Mouse (Mus musculus): ENCODE data around the gene Fam186b. TPM values are rescaled to one million over a fixed set of nuclear protein-coding genes. Genes with fewer than 3 reads are reported as not detected.

Gene Fam186b
- polyA plus RNA-seq, 1 experiment, result 0.04 TPM

DNA sequence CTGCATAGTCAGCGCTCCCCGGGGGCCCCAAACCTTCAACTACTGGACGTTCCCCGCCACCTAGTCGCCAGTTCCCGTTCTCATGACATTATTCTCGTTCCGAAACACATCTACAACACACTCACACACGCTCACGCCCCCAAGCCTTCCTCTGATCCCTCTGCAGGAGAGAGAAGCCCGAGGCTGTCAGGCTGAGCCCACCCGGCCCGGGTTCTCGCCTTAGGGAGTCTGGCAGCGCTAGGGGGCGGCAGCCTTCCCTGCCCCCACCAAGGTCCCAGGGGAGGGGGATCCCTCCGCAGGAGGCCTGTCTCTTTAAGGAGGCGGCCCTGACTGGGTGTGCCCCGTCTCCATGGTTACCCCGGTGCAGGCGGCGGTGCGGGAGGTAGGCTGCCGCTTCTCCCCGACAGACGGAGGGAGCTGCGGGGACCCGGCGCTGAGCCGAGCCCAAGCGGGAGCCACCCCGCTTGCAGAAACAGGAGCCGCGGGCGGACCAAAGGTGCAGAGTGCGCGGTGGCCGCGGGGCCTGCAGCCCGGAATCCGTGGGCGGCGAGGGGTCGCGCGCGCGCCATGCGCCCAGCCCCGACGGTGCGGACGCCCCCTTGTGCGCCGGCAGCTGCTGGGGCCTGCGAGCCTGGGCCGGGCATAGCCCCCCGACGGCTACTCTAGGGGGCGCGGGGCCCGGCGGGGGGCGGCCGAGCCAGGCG, 71.3 kb downstream of the Fam186b start, which contains the start of gene Kcnh3:
Gene Kcnh3, plus strand, starts transcription at position 654 of the 704 bp plus-strand sequence.
- no peak for DNase-seq (ENCODE audit: low spot score)

DNA sequence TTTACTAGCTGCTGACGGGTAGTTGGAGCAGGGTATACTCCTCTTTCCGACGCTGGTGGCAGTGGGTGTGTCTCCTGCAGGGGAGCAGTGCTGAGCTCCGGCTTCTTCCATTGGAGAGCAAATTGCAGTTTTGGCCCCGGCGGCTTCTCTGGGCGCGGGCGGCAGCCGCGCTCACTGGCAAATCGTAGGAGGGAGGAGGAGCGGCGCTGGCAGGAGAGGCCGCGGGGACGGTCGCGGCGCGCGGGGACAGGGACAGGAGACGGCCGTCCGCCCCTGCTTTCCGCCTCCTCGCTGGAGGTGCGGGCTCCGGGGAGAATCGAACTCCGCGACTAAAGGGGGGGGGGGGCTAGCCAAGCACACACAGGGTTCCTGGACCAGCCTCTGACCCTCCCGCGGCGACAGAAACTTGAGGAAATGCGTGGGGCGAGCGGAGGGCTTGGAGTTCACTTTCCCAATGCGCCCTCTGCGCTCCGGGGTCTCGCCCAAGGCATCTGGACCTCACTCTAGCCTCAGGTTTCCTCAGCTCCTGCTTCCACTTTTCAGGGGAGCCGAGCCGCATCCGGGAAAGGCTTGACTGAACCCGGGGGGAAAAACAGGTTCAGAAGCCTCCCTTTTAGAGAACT, 72.0 kb downstream of the Fam186b start:
- no peak for DNase-seq (ENCODE audit: low spot score)

DNA sequence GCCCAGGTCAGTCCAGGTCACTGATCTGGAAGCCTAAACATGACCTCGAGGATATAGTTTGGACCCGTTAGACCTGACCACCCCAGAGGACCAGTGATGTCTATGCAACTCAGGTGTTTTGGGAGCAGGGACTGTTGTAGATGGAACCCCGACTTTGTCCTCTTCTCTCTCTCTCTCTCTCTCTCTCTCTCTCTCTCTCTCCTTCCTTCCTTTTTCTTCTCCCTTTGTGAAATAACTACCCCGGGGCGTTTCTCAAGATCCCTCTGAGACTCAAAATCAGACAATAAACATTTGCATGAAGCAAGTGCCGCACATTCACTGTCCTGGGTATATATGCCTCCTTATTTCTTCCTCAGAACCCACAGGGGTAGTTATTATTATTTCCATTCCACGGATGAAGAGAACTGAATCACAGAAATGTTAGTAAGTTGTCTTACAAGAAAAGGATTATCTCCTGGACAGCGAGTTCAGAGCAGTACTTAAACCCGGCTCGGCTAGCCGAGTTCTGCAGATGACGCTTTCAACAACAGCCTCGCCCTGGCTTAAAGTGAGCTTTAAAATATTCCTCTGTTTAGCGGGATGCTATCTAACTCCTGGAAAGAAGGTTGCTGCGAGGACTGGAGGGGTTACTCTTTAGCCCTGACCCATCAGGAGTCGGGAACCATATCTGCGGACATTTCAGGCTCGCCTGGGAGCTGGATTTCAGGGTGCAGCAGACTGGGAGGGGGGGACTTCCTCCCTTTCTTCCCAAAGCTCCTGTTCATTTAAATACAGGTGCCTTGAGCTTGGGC, 72.7 kb downstream of the Fam186b start:
- DNase-seq (ENCODE audit: low spot score), result no peak

DNA sequence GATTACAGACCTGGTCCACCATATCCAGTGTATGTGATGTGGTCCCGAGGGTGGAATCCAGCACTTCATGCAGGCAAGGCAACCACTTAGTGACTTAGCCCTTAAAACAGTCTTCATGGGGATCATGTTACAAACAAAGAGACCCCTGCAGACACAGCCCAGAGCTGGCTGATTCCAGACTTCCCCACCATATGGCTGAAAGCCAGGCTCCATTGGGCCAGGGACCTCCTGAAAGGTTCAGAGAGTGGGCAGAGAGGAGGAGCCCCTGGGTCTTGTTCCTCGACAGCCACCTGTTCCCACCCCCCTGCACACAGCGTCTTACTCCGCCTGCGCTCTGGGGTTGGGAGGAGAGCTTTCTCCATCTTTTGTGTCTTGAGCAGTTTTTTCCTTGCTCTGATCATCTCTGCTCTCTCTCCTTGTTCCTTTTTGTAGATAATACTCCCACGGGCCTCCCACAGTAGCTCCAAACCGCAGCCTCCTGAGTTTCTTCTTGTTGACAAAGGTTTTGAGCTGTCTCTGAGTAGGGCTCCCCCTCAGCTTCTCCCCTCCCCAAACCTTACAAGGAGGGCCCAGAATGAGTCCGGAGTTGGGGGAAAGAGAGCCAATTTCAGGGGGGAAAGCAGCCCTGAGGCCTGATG, 74.3 kb downstream of the Fam186b start:
- no peak for DNase-seq (ENCODE audit: low spot score)

Other genes starting within 250 kb of the Fam186b start
- gene Prph, start 240.7 kb downstream of the Fam186b start, polyA plus RNA-seq (2012; rRNA removed), result 6.4 and 7.1 TPM in 2 replicates
- 0.78 and 1.5 TPM in 2 replicates for gene Troap, start 221.3 kb downstream of the Fam186b start, polyA plus RNA-seq (2012; rRNA removed)
- gene C1ql4, start 208.1 kb downstream of the Fam186b start, polyA plus RNA-seq (2012; rRNA removed), result not detected in 2 replicates
- gene Dnajc22, start 202.7 kb downstream of the Fam186b start, polyA plus RNA-seq (2012; rRNA removed), result 0.10 TPM in 1 of 2 replicates, not detected in the other
- 14.2 and 14.3 TPM in 2 replicates for gene Spats2, start 170.0 kb downstream of the Fam186b start, polyA plus RNA-seq (2012; rRNA removed)
- gene Kcnh3, start 71.0 kb downstream of the Fam186b start, polyA plus RNA-seq (2012; rRNA removed), result 0.30 and 0.32 TPM in 2 replicates
- 43.9 and 48.9 TPM in 2 replicates for gene Mcrs1, start 43.9 kb downstream of the Fam186b start, polyA plus RNA-seq (2012; rRNA removed)
- 67.8 and 74.1 TPM in 2 replicates for gene Prpf40b, start 801 bp downstream of the Fam186b start, polyA plus RNA-seq (2012; rRNA removed)
- 8.9 and 9.9 TPM in 2 replicates for gene Fmnl3, start 74.6 kb upstream of the Fam186b start, polyA plus RNA-seq (2012; rRNA removed)
- gene Tmbim6, start 97.0 kb upstream of the Fam186b start, polyA plus RNA-seq (2012; rRNA removed), result 331 and 342 TPM in 2 replicates
- 3.3 and 5.0 TPM in 2 replicates for gene Nckap5l, start 161.9 kb upstream of the Fam186b start, polyA plus RNA-seq (2012; rRNA removed)
- gene Bcdin3d, start 178.8 kb upstream of the Fam186b start, polyA plus RNA-seq (2012; rRNA removed), result 5.7 and 5.9 TPM in 2 replicates
- gene Faim2, start 232.3 kb upstream of the Fam186b start, polyA plus RNA-seq (2012; rRNA removed), result 0.22 and 0.57 TPM in 2 replicates